Mouse (Mus musculus) right cerebral cortex, adult 2 months (tissue): ENCODE measurements around the gene Tmem237.

Experiments
- DNase-seq, 2 experiments: peaks; one replicate each; pipeline ENCODE4 v3.0.0; 2021 to 2022; ENCODE audit warnings: low spot score in 2 of 2

The Tmem237 gene

DNA sequence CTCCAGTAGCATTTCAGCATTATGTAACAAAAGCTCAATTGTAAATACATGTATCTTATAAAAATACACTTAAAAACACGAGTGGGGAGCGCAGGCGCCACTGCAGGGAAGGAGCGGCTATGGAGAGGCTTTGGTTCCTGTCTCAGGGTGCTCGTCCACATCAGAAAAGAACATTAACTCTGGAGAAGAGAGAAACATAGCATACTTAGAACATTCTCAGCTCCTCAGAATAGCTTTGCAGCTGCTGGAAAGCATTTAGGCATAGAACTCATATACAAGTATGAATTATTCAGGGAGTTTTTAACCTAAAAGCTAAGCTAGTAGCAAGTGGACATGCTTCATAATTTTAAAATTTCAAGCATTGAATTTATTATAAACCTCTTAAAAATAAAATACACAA lies 19.2 kb downstream of the Tmem237 start:
- peak in 1 of 2 experiments; percentile 5 for DNase-seq

DNA sequence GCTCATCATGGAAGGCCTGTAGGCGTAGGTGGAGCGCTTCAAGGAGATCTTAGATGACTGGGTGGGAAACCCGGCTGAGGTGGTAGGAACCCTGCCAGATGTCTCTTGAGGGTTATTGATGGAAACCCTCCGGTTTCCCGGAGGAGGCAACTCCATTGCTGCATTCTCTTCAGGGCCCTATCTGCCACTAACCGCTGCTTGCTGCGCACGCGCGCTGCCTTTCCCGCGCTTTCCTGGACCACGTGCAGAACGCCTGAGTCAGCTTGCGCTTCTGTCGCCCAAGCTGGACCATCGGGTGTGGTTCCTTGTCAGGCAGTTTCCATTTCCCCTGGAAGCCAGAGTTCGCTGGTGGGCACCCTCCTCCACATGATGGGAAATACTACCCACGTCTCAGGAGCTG lies 25.5 kb downstream of the Tmem237 start, which contains the start of gene C2cd6:
Gene C2cd6 (minus strand): TSS at position 196 of the 400 bp plus-strand sequence.
- no peak for DNase-seq

DNA sequence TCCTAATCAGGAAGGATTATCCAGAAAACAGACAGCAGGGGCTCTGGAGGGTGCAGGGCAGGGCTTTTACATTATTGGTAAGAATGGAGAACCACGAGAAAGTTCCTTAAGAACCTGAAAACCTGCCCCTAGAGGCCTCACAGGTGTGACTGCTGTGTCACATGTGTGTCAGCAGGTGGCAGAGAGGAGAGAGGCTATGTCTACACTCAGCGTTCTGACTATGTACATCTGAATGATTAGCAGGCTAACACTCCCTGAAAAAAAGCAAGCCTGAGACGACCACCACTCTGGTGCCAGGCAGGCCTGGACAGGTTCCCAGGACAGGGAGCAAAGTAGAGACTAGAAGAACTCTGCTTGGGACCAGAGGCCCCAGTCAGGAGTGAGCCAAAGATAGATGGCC lies 49.3 kb downstream of the Tmem237 start:
- no peak for DNase-seq

DNA sequence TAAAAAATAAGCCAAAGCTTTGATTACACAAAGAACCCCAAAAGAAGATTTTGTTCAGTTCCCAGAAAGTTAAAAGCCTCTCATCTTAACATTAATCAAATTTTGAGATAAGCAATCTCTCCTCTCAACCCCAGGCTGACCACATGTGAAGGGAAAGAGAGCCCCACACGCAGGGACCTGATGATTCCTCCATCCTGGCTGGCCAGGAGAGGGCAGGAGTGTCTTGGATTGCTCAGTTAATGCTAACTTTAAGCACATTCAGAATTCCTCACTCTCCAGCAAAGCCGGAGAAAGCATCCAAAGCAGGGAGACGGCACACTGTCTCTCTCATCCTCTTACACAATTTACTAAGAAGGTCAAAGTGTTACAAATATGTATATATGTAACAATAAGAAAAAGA lies 52.2 kb downstream of the Tmem237 start:
- DNase-seq: peak; percentile 30 to 34

DNA sequence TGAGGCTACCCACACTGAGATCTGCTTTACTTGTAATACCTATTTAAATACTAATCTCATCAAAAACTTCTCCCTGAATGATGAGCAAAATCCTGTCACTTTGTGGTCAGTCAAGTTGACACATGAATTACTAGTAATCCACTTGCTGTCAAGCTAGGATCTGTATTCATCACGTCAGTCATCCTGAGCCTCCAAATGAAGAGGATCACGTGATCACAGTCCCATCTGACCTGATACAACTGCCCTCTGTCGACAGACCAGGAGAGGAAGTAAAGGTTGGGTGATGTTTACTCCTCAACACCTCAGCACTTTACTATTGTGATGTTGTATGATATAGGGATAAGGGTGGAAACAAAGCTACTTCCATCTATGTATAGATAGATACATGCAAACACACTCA lies 56.5 kb downstream of the Tmem237 start:
- DNase-seq: no peak

DNA sequence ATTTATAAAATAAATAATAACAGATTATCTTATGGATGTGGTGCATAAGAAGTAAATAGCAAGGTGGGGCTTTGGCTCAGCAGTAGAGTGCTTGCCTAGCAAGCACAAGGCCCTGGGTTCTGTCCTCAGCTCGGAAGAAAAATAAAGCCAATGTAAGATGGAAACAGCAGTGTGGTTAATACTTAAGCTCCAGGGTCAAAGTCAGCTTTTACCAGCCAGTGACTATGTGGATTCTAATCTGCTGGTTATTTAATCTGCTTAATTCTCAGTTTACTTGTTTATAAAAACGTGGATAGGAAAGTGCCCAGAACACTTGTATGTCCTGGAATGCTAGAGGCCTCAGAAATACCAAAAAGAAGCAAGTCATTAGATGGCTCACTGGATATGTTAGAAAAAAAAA lies 63.3 kb downstream of the Tmem237 start:
- DNase-seq: no peak

DNA sequence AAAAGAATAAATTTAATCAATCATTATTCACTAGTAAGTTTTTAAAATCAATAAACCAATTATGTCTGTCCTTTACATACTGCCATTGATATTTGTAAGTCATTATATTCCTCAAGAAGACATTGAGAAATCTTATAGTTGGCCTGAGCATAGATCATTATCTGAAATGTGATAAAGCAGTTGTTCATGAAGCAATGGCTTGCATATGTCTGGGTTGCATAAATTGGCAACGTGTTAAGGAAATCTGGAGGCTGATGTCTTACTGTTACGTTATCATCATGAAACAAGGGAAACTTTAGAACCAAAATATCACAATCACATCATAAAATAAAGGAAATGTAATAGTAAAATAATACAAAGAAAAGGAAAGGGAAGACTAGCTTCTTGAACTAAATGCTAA lies 68.9 kb downstream of the Tmem237 start:
- DNase-seq: no peak
